Mouse (Mus musculus): ENCODE measurements around the gene Arhgef10l. TPM values are rescaled to one million over a fixed set of nuclear protein-coding genes. Genes with fewer than 3 reads are reported as not detected.

Arhgef10l gene
- polyA plus RNA-seq, 1 experiment from 2014 or later = 18.4 TPM

DNA sequence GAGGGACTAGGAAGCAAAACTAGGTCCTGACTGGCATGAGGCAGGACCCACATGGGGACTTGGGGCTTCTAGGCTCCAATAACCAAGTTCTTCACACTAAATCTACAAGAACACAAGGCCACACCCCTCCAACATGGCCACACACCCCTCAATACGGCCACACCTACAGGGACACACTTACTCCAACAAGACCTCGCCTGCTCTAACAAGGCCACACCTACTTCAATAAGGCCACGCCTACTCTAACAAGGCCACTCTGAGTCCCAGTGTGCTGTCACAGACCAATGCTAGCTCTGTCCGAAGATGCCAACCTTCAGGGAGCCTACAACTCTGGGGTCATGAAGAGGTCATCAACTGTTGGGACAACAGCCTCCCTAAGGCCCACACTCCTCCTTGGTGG is 111.3 kb downstream of the Arhgef10l start:
- Histone ChIP-seq H3K36me3 (ENCODE audit: control insufficient read depth, insufficient read depth, low read length) (peaks cover 17% of the 10 kb centered on the region), H3K9ac (ENCODE audit: low read length) (no peak overlapping the region), H3K4me3 (replicated peaks; ENCODE audit: low read length) (no peak overlapping the region), H3K4me2 (ENCODE audit: low read depth, low read length) (no peak overlapping the region), H3K9me3 (replicated peaks; ENCODE audit: control insufficient read depth, low read length) (no peaks in the 10 kb centered on the region), H3K27me3 (ENCODE audit: control insufficient read depth, insufficient read depth, low read length) (no peaks in the 10 kb centered on the region), H3K27ac (ENCODE audit: low read length) (no peak overlapping the region), H3K4me1 (ENCODE audit: control insufficient read depth, insufficient read depth, low read length) (no peaks in the 10 kb centered on the region)
- 74% methylated on average over 4 of the region's 4 CpGs for WGBS
- no peak; the same call in 1 of the 2 replicates for ATAC-seq (ENCODE audit: insufficient read depth, low FRiP score)

DNA sequence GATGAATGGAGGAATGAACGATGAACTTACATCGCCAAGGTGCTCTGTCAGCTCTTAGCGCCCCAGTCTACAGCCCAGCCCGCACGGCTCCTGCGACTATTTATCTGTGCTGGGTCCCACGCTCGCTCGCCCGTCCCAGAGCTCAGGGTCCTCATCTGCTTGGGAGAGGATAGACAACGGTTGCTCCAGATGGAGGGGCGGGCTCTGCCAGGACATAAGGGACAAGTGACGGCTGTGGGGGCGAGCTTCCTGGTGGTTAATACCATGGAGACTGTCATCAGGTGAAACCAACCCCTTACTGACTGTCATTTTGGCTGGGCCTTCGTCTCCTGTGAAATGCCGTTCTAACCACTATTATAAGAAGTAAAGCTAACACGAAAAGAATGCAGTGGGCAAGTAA is 114.0 kb downstream of the Arhgef10l start:
- ATAC-seq (ENCODE audit: insufficient read depth, low FRiP score) = no peak
- WGBS = 95% methylated on average over 17 of the region's 17 CpGs
- Histone ChIP-seq H3K9me3 (replicated peaks; ENCODE audit: control insufficient read depth, low read length) (no peaks in the 10 kb centered on the region), H3K27me3 (ENCODE audit: control insufficient read depth, insufficient read depth, low read length) (no peaks in the 10 kb centered on the region), H3K27ac (ENCODE audit: low read length) (no peak overlapping the region), H3K4me2 (ENCODE audit: low read depth, low read length) (no peak overlapping the region), H3K4me3 (replicated peaks; ENCODE audit: low read length) (no peak overlapping the region), H3K9ac (ENCODE audit: low read length) (no peak overlapping the region), H3K4me1 (ENCODE audit: control insufficient read depth, insufficient read depth, low read length) (no peaks in the 10 kb centered on the region), H3K36me3 (ENCODE audit: control insufficient read depth, insufficient read depth, low read length) (peaks cover 17% of the 10 kb centered on the region)

DNA sequence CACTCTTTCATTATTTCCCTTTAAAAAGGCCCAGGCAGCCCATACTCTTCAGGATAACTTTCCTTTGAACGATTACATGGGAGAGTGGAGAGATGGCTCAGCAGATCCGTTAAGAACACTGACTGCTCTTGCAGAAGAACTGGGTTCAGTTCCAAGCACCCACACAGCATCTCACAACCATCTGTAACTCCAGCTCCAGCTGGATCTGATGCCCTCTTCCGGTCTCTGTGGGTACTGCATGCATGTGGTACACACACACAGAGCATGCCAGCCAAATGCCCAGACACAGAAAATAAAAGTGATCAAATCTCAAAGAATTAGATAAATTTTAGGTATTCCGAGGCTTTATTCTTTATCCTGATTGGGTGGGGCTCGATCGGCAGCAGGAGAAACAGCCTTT is 115.1 kb downstream of the Arhgef10l start:
- H3K9me3 ChIP-seq (replicated peaks; ENCODE audit: control insufficient read depth, low read length) = no peaks in the 10 kb centered on the region
- 93% methylated on average over 6 of the region's 6 CpGs for WGBS
- no peak for ATAC-seq (ENCODE audit: insufficient read depth, low FRiP score)
- no peak overlapping the region for H3K9ac ChIP-seq (ENCODE audit: low read length)
- H3K4me3 ChIP-seq (replicated peaks; ENCODE audit: low read length) = no peak overlapping the region
- H3K27ac ChIP-seq (ENCODE audit: low read length) = no peak overlapping the region
- H3K27me3 ChIP-seq (ENCODE audit: control insufficient read depth, insufficient read depth, low read length) = no peaks in the 10 kb centered on the region
- peaks cover 17% of the 10 kb centered on the region for H3K36me3 ChIP-seq (ENCODE audit: control insufficient read depth, insufficient read depth, low read length)
- no peaks in the 10 kb centered on the region for H3K4me1 ChIP-seq (ENCODE audit: control insufficient read depth, insufficient read depth, low read length)
- no peak overlapping the region for H3K4me2 ChIP-seq (ENCODE audit: low read depth, low read length)

DNA sequence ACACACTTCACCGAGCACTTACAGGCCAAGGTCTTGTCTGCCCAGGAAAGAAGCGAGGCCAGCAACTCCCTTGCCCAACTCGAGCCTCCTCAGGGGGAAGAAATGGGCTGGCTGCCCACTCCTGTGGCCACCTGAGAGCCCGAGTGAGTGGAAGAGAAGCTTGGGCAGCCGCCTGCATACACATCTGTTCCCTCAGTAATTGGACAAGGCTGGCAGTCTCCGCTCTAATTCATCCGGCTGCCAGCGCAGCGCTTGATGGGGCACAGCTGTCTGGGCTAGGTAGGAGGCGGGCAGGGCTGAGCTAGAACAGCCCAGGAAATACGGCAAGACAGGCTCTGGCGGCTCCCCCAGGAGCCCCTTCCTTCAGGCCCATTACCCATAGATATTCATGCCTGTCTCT is 115.8 kb downstream of the Arhgef10l start:
- H3K4me1 ChIP-seq (ENCODE audit: control insufficient read depth, insufficient read depth, low read length) = no peaks in the 10 kb centered on the region
- H3K27ac ChIP-seq (ENCODE audit: low read length) = no peak overlapping the region
- H3K4me2 ChIP-seq (ENCODE audit: low read depth, low read length) = no peak overlapping the region
- H3K9ac ChIP-seq (ENCODE audit: low read length) = no peak overlapping the region
- H3K4me3 ChIP-seq (replicated peaks; ENCODE audit: low read length) = no peak overlapping the region
- ATAC-seq (ENCODE audit: insufficient read depth, low FRiP score) = no peak; the same call in 1 of the 2 replicates
- H3K9me3 ChIP-seq (replicated peaks; ENCODE audit: control insufficient read depth, low read length) = no peaks in the 10 kb centered on the region
- peaks cover 17% of the 10 kb centered on the region for H3K36me3 ChIP-seq (ENCODE audit: control insufficient read depth, insufficient read depth, low read length)
- no peaks in the 10 kb centered on the region for H3K27me3 ChIP-seq (ENCODE audit: control insufficient read depth, insufficient read depth, low read length)
- 67% methylated on average over 12 of the region's 12 CpGs for WGBS

DNA sequence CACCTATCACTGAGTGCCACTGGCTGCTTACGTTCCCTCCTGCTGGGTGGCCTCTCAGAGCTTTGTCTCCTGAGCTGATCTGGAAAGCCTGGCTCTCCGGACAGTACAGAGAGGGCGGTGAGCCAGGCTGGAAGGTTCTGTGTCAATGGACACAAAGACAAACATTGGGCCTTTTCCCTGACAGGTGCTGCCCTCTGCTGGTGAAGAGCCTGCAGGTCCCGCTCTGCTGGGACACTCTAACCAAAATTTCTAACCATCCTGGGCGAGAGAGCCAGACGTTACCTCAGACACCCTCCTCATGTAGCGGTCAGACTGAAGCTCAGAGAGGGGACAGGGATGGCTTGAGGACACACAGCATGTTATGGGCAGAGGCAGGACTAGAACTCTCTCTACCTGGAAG is 118.3 kb downstream of the Arhgef10l start:
- no peak overlapping the region for H3K27ac ChIP-seq (ENCODE audit: low read length)
- ATAC-seq (ENCODE audit: insufficient read depth, low FRiP score) = no peak; the same call in 1 of the 2 replicates
- peaks cover 18% of the 10 kb centered on the region for H3K36me3 ChIP-seq (ENCODE audit: control insufficient read depth, insufficient read depth, low read length)
- no peak overlapping the region for H3K4me3 ChIP-seq (replicated peaks; ENCODE audit: low read length)
- H3K9me3 ChIP-seq (replicated peaks; ENCODE audit: control insufficient read depth, low read length) = no peaks in the 10 kb centered on the region
- H3K4me2 ChIP-seq (ENCODE audit: low read depth, low read length) = no peak overlapping the region
- no peaks in the 10 kb centered on the region for H3K27me3 ChIP-seq (ENCODE audit: control insufficient read depth, insufficient read depth, low read length)
- no peaks in the 10 kb centered on the region for H3K4me1 ChIP-seq (ENCODE audit: control insufficient read depth, insufficient read depth, low read length)
- WGBS = 37% methylated on average over 7 of the region's 7 CpGs
- H3K9ac ChIP-seq (ENCODE audit: low read length) = no peak overlapping the region

DNA sequence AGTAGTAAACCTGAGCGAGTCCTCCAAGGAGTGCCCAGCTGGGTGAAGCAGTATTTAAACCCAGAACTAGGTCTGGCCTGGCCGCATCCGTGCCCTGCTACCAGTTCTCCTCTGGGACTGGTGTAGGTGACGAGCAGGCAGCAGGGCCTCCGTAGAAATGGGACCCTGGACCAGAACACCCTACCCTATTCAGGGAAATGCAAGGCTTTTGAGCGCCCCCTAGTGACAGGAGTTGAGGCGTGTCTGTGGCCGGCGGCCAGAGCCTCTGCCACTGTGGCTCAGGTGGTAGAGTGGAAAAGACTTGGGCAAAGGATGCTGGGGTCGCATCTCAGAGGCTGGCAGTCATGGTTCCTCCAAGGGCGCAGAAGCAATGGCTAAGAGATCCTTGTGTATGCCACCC is 126.7 kb downstream of the Arhgef10l start:
- Histone ChIP-seq H3K4me2 (ENCODE audit: low read depth, low read length) (no peak overlapping the region), H3K9ac (ENCODE audit: low read length) (no peak overlapping the region), H3K36me3 (ENCODE audit: control insufficient read depth, insufficient read depth, low read length) (0 out of 2 replicates have a peak, but pooled peaks cover 10% of the 10 kb centered on the region), H3K9me3 (replicated peaks; ENCODE audit: control insufficient read depth, low read length) (no peaks in the 10 kb centered on the region), H3K27me3 (ENCODE audit: control insufficient read depth, insufficient read depth, low read length) (no peaks in the 10 kb centered on the region), H3K4me3 (replicated peaks; ENCODE audit: low read length) (no peak overlapping the region), H3K4me1 (ENCODE audit: control insufficient read depth, insufficient read depth, low read length) (no peaks in the 10 kb centered on the region), H3K27ac (ENCODE audit: low read length) (no peak overlapping the region)
- ATAC-seq (ENCODE audit: insufficient read depth, low FRiP score) = no peak
- WGBS = 47% methylated on average over 11 of the region's 11 CpGs

DNA sequence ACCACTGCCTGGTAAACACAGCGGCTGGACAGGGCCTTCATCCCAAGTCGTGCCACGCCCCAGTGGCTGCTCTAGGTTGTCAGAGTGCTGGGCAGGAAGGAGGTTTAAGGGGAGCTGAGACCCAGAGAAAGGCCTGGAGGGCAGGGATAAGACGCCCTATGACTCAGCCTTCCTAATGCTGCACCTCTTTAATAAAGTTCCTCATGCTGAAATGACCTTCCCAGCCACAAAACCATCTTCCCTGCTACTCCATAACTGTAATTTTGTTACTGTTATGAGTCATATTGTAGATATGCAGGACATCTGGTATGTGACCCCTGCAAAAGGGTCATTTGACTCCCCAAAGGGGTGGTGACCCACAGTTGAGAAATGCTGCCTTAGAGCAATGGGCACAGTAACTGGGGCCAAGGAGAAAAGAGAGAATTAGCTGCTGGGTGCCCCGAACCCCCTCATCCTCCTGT is 128.2 kb downstream of the Arhgef10l start:
- WGBS = 63% methylated on average over 5 of the region's 5 CpGs
- H3K36me3 ChIP-seq (ENCODE audit: control insufficient read depth, insufficient read depth, low read length) = 0 out of 2 replicates have a peak, but pooled peaks cover 7% of the 10 kb centered on the region
- H3K27me3 ChIP-seq (ENCODE audit: control insufficient read depth, insufficient read depth, low read length) = no peaks in the 10 kb centered on the region
- ATAC-seq (ENCODE audit: insufficient read depth, low FRiP score) = no peak
- no peak overlapping the region for H3K27ac ChIP-seq (ENCODE audit: low read length)
- H3K4me1 ChIP-seq (ENCODE audit: control insufficient read depth, insufficient read depth, low read length) = no peaks in the 10 kb centered on the region
- H3K9me3 ChIP-seq (replicated peaks; ENCODE audit: control insufficient read depth, low read length) = no peaks in the 10 kb centered on the region
- H3K4me3 ChIP-seq (replicated peaks; ENCODE audit: low read length) = no peak overlapping the region
- H3K4me2 ChIP-seq (ENCODE audit: low read depth, low read length) = no peak overlapping the region
- H3K9ac ChIP-seq (ENCODE audit: low read length) = no peak overlapping the region

DNA sequence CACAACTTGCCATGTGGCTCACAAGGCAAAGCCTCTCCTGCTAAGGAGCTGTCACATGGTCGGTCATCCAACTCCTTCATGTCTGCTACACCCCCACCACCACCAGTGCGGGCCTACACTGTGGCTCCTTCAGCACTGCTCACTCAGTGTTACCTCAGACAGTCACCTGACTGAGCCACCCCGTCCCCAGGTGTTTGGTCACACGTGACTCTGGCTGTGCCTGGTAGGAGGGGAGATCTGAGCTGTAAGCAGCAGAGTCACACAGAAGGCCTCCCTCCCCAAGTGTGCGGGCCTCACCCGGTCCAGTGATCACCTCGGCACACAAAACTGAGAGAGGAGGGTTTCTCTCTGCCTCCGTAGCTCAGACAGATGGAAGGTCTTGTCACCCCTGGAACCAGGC is 130.5 kb downstream of the Arhgef10l start:
- Histone ChIP-seq H3K27ac (ENCODE audit: low read length) (no peak overlapping the region), H3K36me3 (ENCODE audit: control insufficient read depth, insufficient read depth, low read length) (0 out of 2 replicates have a peak, but pooled peaks cover 6% of the 10 kb centered on the region), H3K4me1 (ENCODE audit: control insufficient read depth, insufficient read depth, low read length) (no peaks in the 10 kb centered on the region), H3K4me3 (replicated peaks; ENCODE audit: low read length) (no peak overlapping the region), H3K9me3 (replicated peaks; ENCODE audit: control insufficient read depth, low read length) (no peaks in the 10 kb centered on the region), H3K4me2 (ENCODE audit: low read depth, low read length) (no peak overlapping the region), H3K9ac (ENCODE audit: low read length) (no peak overlapping the region), H3K27me3 (ENCODE audit: control insufficient read depth, insufficient read depth, low read length) (no peaks in the 10 kb centered on the region)
- no peak for ATAC-seq (ENCODE audit: insufficient read depth, low FRiP score)
- 78% methylated on average over 8 of the region's 8 CpGs for WGBS

DNA sequence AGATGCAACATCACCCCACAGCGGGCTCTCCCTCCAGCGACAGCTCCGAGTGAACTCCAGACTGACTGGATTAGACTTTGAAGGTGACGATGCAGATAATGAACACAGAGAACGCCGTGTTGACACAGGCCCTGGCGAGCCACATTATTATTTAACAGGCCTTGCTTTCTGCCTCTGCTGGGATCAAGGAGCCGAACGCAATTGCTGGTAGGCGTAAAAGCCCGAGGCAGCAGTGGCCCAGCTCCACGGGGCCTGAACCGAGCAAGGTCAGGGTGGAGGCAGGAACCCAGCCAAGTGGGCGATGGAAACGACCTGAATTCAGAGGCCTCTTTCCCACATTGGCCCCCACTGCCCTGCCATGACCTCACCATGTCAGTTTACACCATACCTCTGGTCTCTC is 133.5 kb downstream of the Arhgef10l start:
- 46% methylated on average over 15 of the region's 15 CpGs for WGBS
- no peak for ATAC-seq (ENCODE audit: insufficient read depth, low FRiP score)
- no peaks in the 10 kb centered on the region for H3K27me3 ChIP-seq (ENCODE audit: control insufficient read depth, insufficient read depth, low read length)
- no peak overlapping the region for H3K27ac ChIP-seq (ENCODE audit: low read length)
- no peaks in the 10 kb centered on the region for H3K9me3 ChIP-seq (replicated peaks; ENCODE audit: control insufficient read depth, low read length)
- no peak overlapping the region for H3K4me2 ChIP-seq (ENCODE audit: low read depth, low read length)
- H3K9ac ChIP-seq (ENCODE audit: low read length) = no peak overlapping the region
- H3K36me3 ChIP-seq (ENCODE audit: control insufficient read depth, insufficient read depth, low read length) = 0 out of 2 replicates have a peak, but pooled peaks cover 6% of the 10 kb centered on the region
- H3K4me1 ChIP-seq (ENCODE audit: control insufficient read depth, insufficient read depth, low read length) = no peaks in the 10 kb centered on the region
- no peak overlapping the region for H3K4me3 ChIP-seq (replicated peaks; ENCODE audit: low read length)

DNA sequence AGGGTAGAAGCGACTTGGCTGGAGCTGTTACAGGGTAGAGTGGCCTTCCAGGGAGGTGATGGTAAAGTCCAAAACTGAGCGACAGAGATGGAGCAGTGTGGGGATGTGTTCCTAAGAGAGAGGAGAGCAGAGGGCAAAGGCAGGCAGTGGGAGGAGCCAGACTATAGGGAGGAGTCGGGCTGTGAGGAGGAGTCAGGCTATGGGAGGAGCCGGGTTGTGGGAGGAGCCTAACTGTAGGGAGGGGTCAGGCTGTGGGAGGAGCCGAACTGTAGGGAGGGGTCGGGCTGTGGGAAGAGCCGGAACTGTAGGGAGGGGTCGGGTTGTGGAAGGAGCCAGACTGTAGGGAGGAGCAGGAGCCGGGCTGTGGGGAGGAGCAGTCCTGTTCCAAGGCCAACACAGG is 134.8 kb downstream of the Arhgef10l start:
- 35% methylated on average over 9 of the region's 9 CpGs for WGBS
- peak; percentile 77; the same call in 1 of the 2 replicates for ATAC-seq (ENCODE audit: insufficient read depth, low FRiP score)

More for the DNA sequence above, 134.8 kb downstream of the Arhgef10l start:
- H3K27me3 ChIP-seq (ENCODE audit: control insufficient read depth, insufficient read depth, low read length) = no peaks in the 10 kb centered on the region
- no peaks in the 10 kb centered on the region for H3K36me3 ChIP-seq (ENCODE audit: control insufficient read depth, insufficient read depth, low read length)
- H3K9me3 ChIP-seq (replicated peaks; ENCODE audit: control insufficient read depth, low read length) = no peaks in the 10 kb centered on the region
- H3K4me3 ChIP-seq (replicated peaks; ENCODE audit: low read length) = no peak overlapping the region
- no peaks in the 10 kb centered on the region for H3K4me1 ChIP-seq (ENCODE audit: control insufficient read depth, insufficient read depth, low read length)
- no peak overlapping the region for H3K9ac ChIP-seq (ENCODE audit: low read length)
- no peak overlapping the region for H3K4me2 ChIP-seq (ENCODE audit: low read depth, low read length)
- H3K27ac ChIP-seq (ENCODE audit: low read length) = no peak overlapping the region

Data from stomach, embryonic 16.5 days (tissue).